Mouse (Mus musculus) adrenal gland, adult (tissue): ENCODE data around the gene Fance.

Experiments
- DNase-seq, 2 experiments: peaks; one replicate each; pipeline ENCODE4 v3.0.0; 2022 to 2023; ENCODE audit warnings: low spot score in 1 of 2; ENCODE audit not compliant: inconsistent age in 2 of 2

The Fance gene

GRCm38 (mm10) chr17:28373821-28374220, 60.5 kb downstream of the Fance start:
- peak; percentile 67 to 84 for DNase-seq

GRCm38 (mm10) chr17:28374494-28374893, 61.2 kb downstream of the Fance start:
- DNase-seq = no peak

- DNase-seq = peak; percentile 28 to 43
These were observed 62.3 kb downstream of the Fance start for GRCm38 (mm10) chr17:28375592-28376061.
